Mouse (Mus musculus): ENCODE data around the gene Fcho1.
"Not testable (repeated sequence)": the region's sequence is repeated elsewhere in the genome, so short reads cannot be mapped to it uniquely, and the experiment has no call there.

Fcho1 gene

DNA sequence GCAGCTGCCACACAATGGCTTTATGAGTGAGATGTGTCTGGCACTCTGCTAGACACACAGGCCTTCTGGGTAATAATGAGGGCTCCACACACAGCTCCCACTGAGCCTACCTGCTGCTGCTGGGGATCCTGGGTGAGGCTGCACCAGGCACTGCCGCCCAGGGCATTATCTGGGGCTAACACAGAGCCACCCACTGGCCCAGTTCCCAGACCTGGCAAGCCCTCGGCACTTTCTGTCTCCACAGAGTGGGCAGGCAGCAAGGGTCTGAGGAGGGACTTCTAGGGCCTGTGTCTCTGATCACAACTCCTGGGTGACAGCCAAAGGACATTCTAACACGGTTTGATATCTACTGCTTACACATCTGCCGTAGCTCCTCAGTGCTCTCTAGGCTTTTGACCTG, 6.3 kb downstream of the Fcho1 start:
- DNase-seq (ENCODE audit: low read depth in 2 of 2, low spot score in 2 of 2) = no peak

- DNase-seq (ENCODE audit: low read depth in 2 of 2, low spot score in 2 of 2) = no peak
Observed at GRCm38 (mm10) chr8:71718252-71718651, 7.3 kb downstream of the Fcho1 start.

GRCm38 (mm10) chr8:71717096-71717495, 8.4 kb downstream of the Fcho1 start:
- no peak for DNase-seq (ENCODE audit: low read depth in 2 of 2, low spot score in 2 of 2)

- DNase-seq (ENCODE audit: low read depth in 2 of 2, low spot score in 2 of 2) = no peak
Observed at GRCm38 (mm10) chr8:71716561-71717053, 8.9 kb downstream of the Fcho1 start.

DNA sequence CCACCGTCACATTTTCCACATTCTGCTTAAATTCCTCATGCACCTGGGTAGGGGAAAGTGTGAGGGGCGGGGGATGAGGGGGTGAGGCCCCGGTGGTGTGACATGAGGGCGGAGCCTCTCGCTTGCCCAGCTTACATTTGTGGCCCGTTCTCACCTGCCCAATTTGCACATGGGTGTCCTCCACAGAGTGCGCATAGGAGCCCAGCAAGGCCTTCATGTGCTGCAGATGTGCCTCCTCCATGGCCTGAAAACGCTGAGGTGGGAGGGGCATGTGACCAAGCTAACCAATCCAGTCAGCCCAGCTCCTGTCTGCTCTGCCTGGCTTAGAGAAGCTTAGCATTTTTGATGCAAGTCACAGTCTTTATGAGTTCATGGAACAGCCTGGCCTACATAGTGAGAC, 10.0 kb downstream of the Fcho1 start:
- no peak for DNase-seq (ENCODE audit: low read depth in 2 of 2, low spot score in 2 of 2)

- no peak for DNase-seq (ENCODE audit: low read depth in 2 of 2, low spot score in 2 of 2)
Observed at GRCm38 (mm10) chr8:71711574-71711973, 13.9 kb downstream of the Fcho1 start.

DNA sequence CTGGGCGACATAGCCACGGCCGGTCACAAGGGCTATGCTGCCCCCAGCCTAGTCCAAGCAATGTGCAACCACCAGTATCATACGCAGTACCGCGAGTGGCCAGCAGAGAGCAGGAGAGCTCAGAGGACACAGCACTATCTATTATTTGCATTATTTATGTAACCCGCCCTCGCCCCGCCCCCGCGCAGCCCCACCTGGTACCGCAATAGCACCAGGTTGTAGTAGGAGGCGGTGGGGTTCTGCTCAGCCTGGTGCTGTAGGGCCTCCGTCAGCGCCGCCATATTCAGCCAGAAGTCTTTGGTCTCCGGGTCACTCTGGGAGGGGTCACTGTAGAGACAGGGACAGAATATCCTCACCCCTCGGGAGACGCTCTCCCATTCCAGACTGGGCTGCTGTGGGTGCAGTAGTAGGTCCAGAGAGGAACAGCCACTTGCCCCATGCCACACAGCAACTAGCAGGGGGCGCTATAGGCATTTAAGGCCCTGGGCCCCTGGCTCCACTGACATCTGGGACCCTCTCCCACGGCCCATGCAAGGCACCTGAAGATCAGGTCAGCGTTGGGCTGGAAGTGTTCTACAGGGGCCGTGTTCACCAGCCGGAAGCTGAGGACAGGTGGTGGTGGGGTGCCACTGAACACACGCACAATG, 15.6 kb downstream of the Fcho1 start:
- peak; percentile 58 to 63 for DNase-seq (ENCODE audit: low read depth in 2 of 2, low spot score in 2 of 2)

DNA sequence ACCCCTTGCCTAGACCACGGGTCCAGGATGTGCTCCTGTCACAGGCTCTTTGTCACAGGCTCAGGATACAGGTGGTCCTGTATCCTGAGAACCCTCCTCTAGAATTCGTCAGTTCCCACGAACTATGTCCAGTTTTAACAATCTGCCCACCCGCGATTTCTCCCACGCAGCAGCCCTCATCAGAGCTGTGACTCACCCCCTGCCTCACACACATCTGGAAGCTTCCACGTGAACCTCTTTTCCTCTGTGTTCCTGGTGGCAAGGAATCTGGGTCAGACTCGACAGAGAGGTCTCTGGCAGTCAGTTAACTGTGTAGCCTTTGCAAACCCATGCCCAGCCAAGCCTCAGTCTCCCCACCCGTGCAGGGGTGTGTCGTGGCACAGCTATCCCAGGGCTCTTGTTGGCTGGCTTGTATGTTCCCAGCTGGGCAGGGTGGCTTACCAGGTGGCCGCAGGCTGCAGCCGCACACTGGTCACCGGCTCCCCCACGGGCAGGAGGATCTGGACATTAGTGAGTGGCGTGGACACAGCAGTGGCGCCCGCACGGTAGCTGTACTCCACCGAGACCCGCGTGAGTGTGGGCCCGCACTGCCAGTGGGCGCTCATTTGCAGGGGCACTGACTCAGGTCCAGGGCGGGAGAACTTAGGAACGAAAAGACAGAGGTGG, 16.2 kb downstream of the Fcho1 start:
- DNase-seq (ENCODE audit: low read depth in 2 of 2, low spot score in 2 of 2) = no peak

GRCm38 (mm10) chr8:71707874-71708273, 17.6 kb downstream of the Fcho1 start:
- peak; percentile 47 to 67 for DNase-seq (ENCODE audit: low read depth in 2 of 2, low spot score in 2 of 2)

- not testable (repeated sequence) for DNase-seq (ENCODE audit: low read depth in 2 of 2, low spot score in 2 of 2)
Observed at GRCm38 (mm10) chr8:71703400-71703799, 22.1 kb downstream of the Fcho1 start.

DNA sequence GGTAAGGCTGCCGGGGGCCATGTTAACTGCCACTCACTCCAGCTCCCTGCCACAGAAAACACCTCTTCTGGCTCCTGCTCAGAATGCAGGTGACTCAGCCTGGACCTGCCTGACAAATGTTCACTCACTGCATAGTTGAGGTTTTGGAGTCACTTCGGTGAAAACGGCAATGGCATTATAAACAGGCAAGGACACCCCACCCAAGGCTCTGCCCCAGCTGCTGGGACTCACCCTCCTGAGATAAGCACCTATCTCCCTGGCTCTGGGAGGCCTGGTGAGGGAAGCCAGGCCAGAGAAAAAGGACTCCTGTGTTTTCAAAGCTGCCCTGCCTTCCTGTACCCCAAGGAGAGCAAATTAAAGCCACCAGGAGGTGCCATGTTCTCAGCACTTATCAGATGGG, 22.6 kb downstream of the Fcho1 start:
- DNase-seq (ENCODE audit: low read depth in 2 of 2, low spot score in 2 of 2) = no peak

DNA sequence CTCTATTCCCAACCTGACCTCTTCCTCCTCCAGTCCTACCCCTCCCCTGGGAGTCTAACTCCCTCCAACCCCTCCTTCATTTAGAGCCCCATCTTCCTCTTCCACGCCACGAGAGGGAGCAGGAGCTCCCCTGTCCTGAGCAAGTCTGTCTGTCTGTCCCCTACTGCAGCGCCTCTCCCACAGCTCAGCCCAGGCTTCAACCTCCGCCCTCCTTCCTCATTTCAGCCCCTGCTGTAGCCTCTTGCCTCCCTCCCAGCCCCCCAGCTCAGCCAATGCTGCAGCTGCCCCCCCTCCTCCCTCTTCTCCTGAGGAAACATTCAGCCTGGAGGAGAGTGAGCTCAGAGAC, 23.5 kb downstream of the Fcho1 start:
- DNase-seq (ENCODE audit: low read depth in 2 of 2, low spot score in 2 of 2) = no peak

DNA sequence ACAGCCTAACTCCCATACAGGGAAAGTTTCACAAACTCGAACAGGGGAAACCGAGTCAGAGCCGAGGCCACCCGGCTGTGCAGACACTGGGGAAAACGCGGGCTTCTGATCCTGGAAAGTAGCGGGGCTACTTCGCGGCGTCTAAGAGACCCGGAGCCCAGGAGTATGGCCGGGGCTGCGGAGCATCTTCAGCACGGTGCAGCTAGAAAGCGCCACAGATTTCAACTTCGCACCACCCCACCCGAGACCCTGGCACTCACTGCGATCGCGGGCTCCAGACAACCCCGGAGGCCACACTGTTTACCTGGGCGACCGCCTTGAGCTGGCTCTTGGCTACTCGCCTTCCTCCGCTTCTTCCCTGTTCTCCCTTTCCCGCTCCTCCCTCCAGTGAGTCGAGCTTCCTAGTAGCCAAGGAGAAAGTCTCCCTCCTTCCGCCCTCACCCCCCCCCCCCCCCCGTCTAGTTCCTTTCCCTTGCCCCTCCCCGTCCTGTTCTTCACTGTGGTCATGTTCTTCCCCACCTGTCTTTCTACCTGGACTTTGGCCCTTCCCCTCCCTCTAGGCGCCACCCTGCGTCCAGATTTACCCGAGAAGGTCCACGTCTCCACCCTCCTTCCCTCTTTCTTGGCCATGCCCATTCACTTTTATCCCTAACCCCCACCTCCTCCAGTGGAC, 24.0 kb downstream of the Fcho1 start, which contains the start of gene B3gnt3:
B3gnt3 (minus strand) TSS at position 376 of the 673 bp plus-strand sequence.
- DNase-seq (ENCODE audit: low read depth in 2 of 2, low spot score in 2 of 2) = no peak

DNA sequence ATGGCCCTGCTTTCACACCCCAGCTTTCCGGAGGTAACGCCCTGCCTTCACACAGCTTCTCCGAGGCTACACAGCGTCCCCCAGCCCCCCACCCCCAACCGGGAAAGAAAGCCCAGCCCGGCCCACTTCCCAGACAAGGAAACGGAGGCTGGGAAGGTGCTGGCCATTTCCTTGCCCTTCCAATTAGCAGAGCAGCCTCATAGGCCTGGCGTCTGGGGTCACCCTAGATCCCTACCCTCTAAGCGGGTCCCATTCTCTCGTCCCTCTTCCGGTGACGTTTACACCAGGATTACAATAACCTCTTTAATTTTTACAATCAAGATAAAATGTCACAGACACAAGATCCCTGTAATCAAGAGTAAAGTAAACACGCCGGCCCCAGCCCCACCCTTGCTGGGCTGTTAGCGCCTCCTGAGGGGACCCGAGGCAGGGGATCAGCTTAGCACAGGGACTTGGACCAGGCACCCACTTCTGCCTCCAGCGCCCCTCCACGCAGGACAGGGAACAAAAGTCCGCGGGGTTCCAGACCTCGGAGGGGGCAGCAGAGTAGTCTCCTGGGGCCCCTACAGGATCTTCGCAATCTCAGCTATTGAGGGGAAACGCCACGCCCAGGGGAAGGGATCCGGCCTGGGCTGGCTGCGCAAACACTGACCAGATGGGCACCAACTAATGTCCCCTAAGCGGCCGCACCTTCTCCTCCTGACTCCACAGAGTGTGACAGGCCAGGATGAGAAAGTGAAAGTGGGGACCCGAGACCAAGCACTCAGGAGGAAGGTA, 24.8 kb downstream of the Fcho1 start:
- DNase-seq (ENCODE audit: low read depth in 2 of 2, low spot score in 2 of 2) = no peak

GRCm38 (mm10) chr8:71695456-71695855, 30.1 kb downstream of the Fcho1 start:
- DNase-seq (ENCODE audit: low read depth in 2 of 2, low spot score in 2 of 2) = not testable (repeated sequence)

DNA sequence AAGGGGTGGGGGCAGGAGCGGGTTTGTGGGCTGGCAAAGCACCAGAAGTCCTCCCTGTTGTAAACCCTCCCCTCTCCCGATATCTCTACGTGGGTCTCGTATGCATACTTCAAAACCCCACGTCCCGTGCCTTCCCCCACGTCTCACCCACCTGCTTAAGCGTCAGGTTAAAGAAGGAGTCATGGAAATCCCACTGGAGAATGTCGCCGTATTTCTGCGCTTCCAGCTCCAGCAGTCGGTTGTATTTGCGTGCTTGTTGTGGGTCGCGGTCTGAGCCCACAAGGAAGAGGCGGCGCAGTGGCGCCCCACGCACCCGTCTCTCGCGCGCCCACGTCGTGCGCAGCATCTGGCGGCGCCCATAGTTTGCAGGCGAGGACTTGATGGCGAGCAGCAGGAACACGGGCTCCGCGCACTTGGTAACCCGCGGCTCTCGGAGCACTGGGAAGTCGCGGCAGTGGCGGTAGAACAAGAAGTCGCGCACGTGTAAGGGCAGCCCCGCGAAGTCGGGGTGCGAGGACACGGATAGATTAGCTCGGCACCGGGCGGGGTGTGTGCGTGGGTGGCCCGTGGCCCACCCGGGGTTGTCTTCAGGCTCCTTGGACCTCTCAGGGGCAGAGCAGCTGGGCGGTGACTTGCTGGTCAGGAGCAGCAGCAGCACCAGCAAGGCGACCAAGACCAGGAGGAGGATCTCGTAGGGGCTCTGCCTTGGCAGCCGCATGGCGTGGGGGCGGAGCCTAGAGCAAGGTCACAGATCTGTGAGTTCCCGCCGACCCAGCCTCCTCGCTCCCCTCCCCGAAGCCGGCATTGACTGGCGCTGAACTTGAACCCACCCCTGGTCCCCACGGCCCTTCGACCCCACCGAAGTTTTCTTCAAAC, 32.1 kb downstream of the Fcho1 start:
- DNase-seq (ENCODE audit: low read depth in 2 of 2, low spot score in 2 of 2) = no peak

- peak; percentile 59 to 68 for DNase-seq (ENCODE audit: low read depth in 2 of 2, low spot score in 2 of 2)
Observed at GRCm38 (mm10) chr8:71692509-71692908, 33.0 kb downstream of the Fcho1 start.

DNA sequence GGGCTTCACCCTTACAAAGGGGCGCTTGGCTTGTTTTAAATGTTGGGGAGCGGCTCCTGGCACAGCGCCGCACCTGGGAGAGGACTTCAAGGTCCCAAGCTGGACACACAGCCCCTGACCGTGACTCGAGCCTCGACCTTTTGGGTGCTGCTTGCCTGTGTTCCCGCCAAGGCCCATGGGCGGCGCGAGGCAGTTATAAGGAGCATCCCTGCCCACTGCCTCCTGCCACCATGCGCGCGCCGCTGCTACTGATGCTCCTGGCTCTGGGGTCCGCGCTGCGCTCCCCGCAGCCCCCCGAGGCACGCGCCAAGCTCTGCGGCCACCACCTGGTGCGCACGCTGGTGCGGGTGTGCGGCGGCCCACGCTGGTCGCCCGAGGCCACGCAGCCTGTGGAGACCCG, 36.5 kb downstream of the Fcho1 start, which contains the start of gene Insl3:
Insl3 (plus strand) TSS at position 187 of the 400 bp plus-strand sequence.
- no peak for DNase-seq (ENCODE audit: low read depth in 2 of 2, low spot score in 2 of 2)

DNA sequence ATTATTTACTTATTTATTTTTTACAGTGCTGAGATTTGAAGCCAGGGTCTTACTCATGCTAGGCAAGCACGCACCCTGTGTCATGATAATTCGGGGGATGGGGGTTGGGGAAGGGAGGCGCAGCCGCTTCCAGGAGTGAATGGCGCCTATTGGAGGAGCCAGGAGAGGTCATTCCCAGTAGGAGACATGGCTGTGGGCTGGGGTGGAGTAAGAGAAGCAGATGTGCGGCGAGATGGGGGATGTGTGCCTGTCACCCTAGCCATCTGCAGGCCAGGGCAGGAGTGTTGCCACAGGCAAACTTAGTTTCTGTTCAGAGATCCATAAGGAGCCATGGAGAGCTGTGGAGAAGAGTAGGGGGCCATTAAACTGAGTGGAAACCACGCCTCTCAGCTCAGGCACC, 37.9 kb downstream of the Fcho1 start:
- DNase-seq (ENCODE audit: low read depth in 2 of 2, low spot score in 2 of 2) = no peak

- DNase-seq (ENCODE audit: low read depth in 2 of 2, low spot score in 2 of 2) = no peak
Observed at GRCm38 (mm10) chr8:71686143-71686734, 39.3 kb downstream of the Fcho1 start.

Data from CD8-positive naive resting alpha-beta T cell, adult 2 months (primary cell).